Mouse (Mus musculus): ENCODE measurements around the gene Ccnh.

DNA sequence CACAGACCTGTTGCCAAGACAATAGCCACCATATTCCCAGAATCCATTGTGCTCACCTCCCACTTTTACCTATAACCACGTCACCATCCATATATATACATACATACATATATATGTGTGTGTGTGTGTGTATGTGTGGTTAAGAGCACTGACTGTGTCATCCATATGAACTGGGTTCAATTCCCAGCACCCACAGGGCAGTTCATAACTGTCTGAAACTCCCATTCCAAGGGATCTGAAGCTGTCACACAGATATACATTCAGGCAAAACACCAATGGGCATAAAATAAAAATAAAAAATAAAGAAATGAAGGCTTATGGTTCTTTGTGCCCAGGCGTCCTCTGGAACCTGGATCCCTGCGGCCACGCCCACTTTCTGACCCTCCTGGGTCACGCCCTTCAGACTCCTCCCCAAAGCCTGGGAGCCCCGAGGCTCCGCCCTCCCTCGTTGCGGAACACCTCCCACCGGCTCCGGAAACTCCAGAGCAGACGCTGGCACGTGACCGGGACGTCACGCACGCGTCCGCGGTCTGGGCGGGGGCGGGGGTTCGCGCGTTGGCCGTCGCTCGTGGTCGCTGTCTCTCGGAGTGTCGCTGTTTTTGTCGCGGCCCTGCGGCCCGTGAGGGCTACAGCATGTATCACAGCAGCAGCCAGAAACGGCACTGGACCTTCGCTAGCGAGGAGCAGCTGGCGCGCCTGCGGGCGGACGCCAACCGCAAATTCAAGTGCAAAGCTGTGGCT is at the start of gene Ccnh:
- TF ChIP-seq POLR2A (IDR thresholded peaks at IDR 0.05; ENCODE audit: borderline replicate concordance, control insufficient read depth, low read depth, low read length) (peak; percentile 56; the same call in 1 of the 2 replicates), CTCF (IDR thresholded peaks at IDR 0.05; ENCODE audit: control insufficient read depth, insufficient read depth, low read length) (no peak)

Data from bone marrow, adult 2 months (tissue).